Mouse (Mus musculus) lung, embryonic 14.5 days (tissue): ENCODE results near the gene Smo. TPM values are rescaled to one million over a fixed set of nuclear protein-coding genes. Genes with fewer than 3 reads are reported as not detected.

Experiments used
- ATAC-seq: fragments of 200-750 bp; cut with Nextera tagmentation; 2 replicates; pipeline ENCODE4 v1.8.0; 2017; ENCODE audit warnings: mild to moderate bottlenecking, moderate TSS enrichment, moderate library complexity; ENCODE audit not compliant: insufficient read depth
- DNase-seq: peaks from one replicate; pipeline ENCODE4 v3.0.0-alpha.2; 2015
- H3K27ac ChIP-seq: fragments of 300-500 bp; sonication (generic); 2 replicates; pipeline ENCODE4 v1.5.1; 2014; ENCODE audit warnings: low read depth, mild to moderate bottlenecking, moderate library complexity
- H3K27me3 ChIP-seq: fragments of 300-500 bp; sonication (generic); 2 replicates; pipeline ENCODE4 v1.6.1; 2014; ENCODE audit warnings: low read length, control low read depth; ENCODE audit not compliant: insufficient read depth
- H3K36me3 ChIP-seq: fragments of 300-500 bp; sonication (generic); 2 replicates; pipeline ENCODE4 v1.6.1; 2014; ENCODE audit warnings: control low read depth; ENCODE audit not compliant: insufficient read depth
- H3K4me1 ChIP-seq: fragments of 300-500 bp; sonication (generic); 2 replicates; pipeline ENCODE4 v1.6.1; 2014; ENCODE audit warnings: antibody characterized with exemption, control low read depth; ENCODE audit not compliant: insufficient read depth
- H3K4me2 ChIP-seq: fragments of 300-500 bp; sonication (generic); 2 replicates; pipeline ENCODE4 v1.6.1; 2014; ENCODE audit warnings: mild to moderate bottlenecking
- H3K4me3 ChIP-seq: fragments of 300-500 bp; sonication (generic); 2 replicates; pipeline ENCODE4 v1.5.1; 2014; ENCODE audit warnings: low read depth, low read length
- H3K9ac ChIP-seq: fragments of 300-500 bp; sonication (generic); 2 replicates; pipeline ENCODE4 v1.6.1; 2014
- H3K9me3 ChIP-seq: fragments of 300-500 bp; sonication (generic); 2 replicates; pipeline ENCODE4 v1.6.1; 2016; ENCODE audit warnings: low read depth, low read length, control low read depth
- CTCF ChIP-seq: IDR thresholded peaks from 2 replicates; pipeline ENCODE4 v1.5.1; 2016; ENCODE audit warnings: antibody characterized with exemption, low read depth
- WGBS: fragments of 180-500 bp; shearing (Covaris S2); extraction: QIAGEN DNeasy Blood & Tissue Kit; methylation state at CpG from one replicate; pipeline ENCODE4 v1.1.7; 2014; 5-methylcytosine and 5-hydroxymethylcytosine counted together
- polyA plus RNA-seq: library from polyadenylated mRNA; unstranded; fragments of >200 nt; fragmentation: Nextera tagmentation; extraction: Ambion mirVana; gene quantifications from 2 replicates; pipeline ENCODE4 v1.2.1, GENCODE M21; 2014

Smo gene
- polyA plus RNA-seq, 1 experiment from 2014 or later: 69.1 TPM

- ATAC-seq (no peak), DNase-seq (no peak)
- no peak overlapping the region for H3K4me2 ChIP-seq
- H3K27me3 ChIP-seq: no peaks in the 10 kb centered on the region
- no peaks in the 10 kb centered on the region for H3K9me3 ChIP-seq
- no peaks in the 10 kb centered on the region for H3K36me3 ChIP-seq
- no peak overlapping the region for H3K9ac ChIP-seq
- no peak overlapping the region for H3K4me3 ChIP-seq
- no peak for TF ChIP-seq CTCF
- no peak overlapping the region for H3K27ac ChIP-seq
- 87% methylated on average over 3 of the region's 3 CpGs for WGBS
- H3K4me1 ChIP-seq: no peaks in the 10 kb centered on the region
These were observed 49.2 kb downstream of the Smo start for GRCm38 (mm10) chr6:29784413-29785021.

GRCm38 (mm10) chr6:29785759-29786158, 50.5 kb downstream of the Smo start:
- no peaks in the 10 kb centered on the region for H3K36me3 ChIP-seq
- WGBS: 82% methylated on average over 5 of the region's 5 CpGs
- no peak overlapping the region for H3K9ac ChIP-seq
- no peak for ATAC-seq
- no peak overlapping the region for H3K27ac ChIP-seq
- H3K4me3 ChIP-seq: no peak overlapping the region
- no peaks in the 10 kb centered on the region for H3K9me3 ChIP-seq
- no peak overlapping the region for H3K4me2 ChIP-seq
- H3K27me3 ChIP-seq: no peaks in the 10 kb centered on the region
- no peaks in the 10 kb centered on the region for H3K4me1 ChIP-seq
- no peak for DNase-seq
- TF ChIP-seq CTCF: no peak

- DNase-seq: no peak
- no peak overlapping the region for H3K27ac ChIP-seq
- H3K36me3 ChIP-seq: no peaks in the 10 kb centered on the region
- no peak for ATAC-seq
- no peak overlapping the region for H3K4me3 ChIP-seq
- no peaks in the 10 kb centered on the region for H3K27me3 ChIP-seq
- no peaks in the 10 kb centered on the region for H3K4me1 ChIP-seq
- no peak overlapping the region for H3K4me2 ChIP-seq
- TF ChIP-seq CTCF: no peak
- WGBS: 62% methylated on average over 3 of the region's 3 CpGs
- no peaks in the 10 kb centered on the region for H3K9me3 ChIP-seq
- no peak overlapping the region for H3K9ac ChIP-seq
These were observed 53.6 kb downstream of the Smo start for GRCm38 (mm10) chr6:29788779-29789350.

GRCm38 (mm10) chr6:29790014-29790698, 54.9 kb downstream of the Smo start:
- H3K27me3 ChIP-seq: no peaks in the 10 kb centered on the region
- ATAC-seq (no peak), DNase-seq (no peak)
- H3K4me1 ChIP-seq: no peaks in the 10 kb centered on the region
- H3K4me2 ChIP-seq: no peak overlapping the region
- H3K4me3 ChIP-seq: no peak overlapping the region
- H3K9me3 ChIP-seq: no peaks in the 10 kb centered on the region
- WGBS: 82% methylated on average over 3 of the region's 3 CpGs
- no peak overlapping the region for H3K27ac ChIP-seq
- H3K9ac ChIP-seq: no peak overlapping the region
- H3K36me3 ChIP-seq: no peaks in the 10 kb centered on the region
- no peak for TF ChIP-seq CTCF

GRCm38 (mm10) chr6:29793520-29793919, 58.2 kb downstream of the Smo start:
- Histone ChIP-seq H3K4me1 (no peaks in the 10 kb centered on the region), H3K9ac (no peak overlapping the region), H3K4me2 (no peak overlapping the region), H3K4me3 (no peak overlapping the region), H3K36me3 (no peaks in the 10 kb centered on the region), H3K27me3 (no peaks in the 10 kb centered on the region), H3K9me3 (no peaks in the 10 kb centered on the region), H3K27ac (no peak overlapping the region)
- TF ChIP-seq CTCF: no peak
- no peak for DNase-seq
- 54% methylated on average over 1 of the region's 1 CpGs for WGBS
- ATAC-seq: no peak

GRCm38 (mm10) chr6:29794582-29794981, 59.3 kb downstream of the Smo start:
- no peak for TF ChIP-seq CTCF
- Histone ChIP-seq H3K9me3 (no peaks in the 10 kb centered on the region), H3K4me1 (no peaks in the 10 kb centered on the region), H3K9ac (no peak overlapping the region), H3K4me2 (no peak overlapping the region), H3K27ac (no peak overlapping the region), H3K36me3 (no peaks in the 10 kb centered on the region), H3K27me3 (no peaks in the 10 kb centered on the region), H3K4me3 (no peak overlapping the region)
- no peak for DNase-seq
- WGBS: 82% methylated on average over 6 of the region's 6 CpGs
- no peak for ATAC-seq

- Histone ChIP-seq H3K9me3 (no peaks in the 10 kb centered on the region), H3K4me1 (no peaks in the 10 kb centered on the region), H3K27ac (no peak overlapping the region), H3K9ac (no peak overlapping the region), H3K36me3 (no peaks in the 10 kb centered on the region), H3K4me2 (no peak overlapping the region), H3K4me3 (no peak overlapping the region), H3K27me3 (no peaks in the 10 kb centered on the region)
- no peak for TF ChIP-seq CTCF
- 79% methylated on average over 1 of the region's 1 CpGs for WGBS
- no peak for ATAC-seq
- DNase-seq: no peak
These were observed 67.7 kb downstream of the Smo start for GRCm38 (mm10) chr6:29802979-29803378.
